Mouse (Mus musculus) kidney, embryonic 15.5 days (tissue): ENCODE results near the gene Ints2. TPM values are rescaled to one million over a fixed set of nuclear protein-coding genes. Genes with fewer than 3 reads are reported as not detected.

Experiments
- polyA plus RNA-seq: library from polyadenylated mRNA; unstranded; fragments of >200 nt; fragmentation: Nextera tagmentation; extraction: Ambion mirVana; gene quantifications from 2 replicates; pipeline ENCODE4 v1.2.1, GENCODE M21; 2015

Ints2 gene
- polyA plus RNA-seq, 1 experiment from 2014 or later: 30.5 TPM

Other genes with a start within 250 kb of the Ints2 start
- 9.9 and 10.7 TPM in 2 replicates for gene Brip1, start 56.4 kb downstream of the Ints2 start, polyA plus RNA-seq
- gene Med13, start 100.0 kb upstream of the Ints2 start, polyA plus RNA-seq: 8.5 and 10.2 TPM in 2 replicates
- 42.3 and 45.9 TPM in 2 replicates for gene Rnft1, start 227.1 kb upstream of the Ints2 start, polyA plus RNA-seq